Mouse (Mus musculus) ovary, postnatal 10 days (tissue): ENCODE measurements around the gene S100a13.

ENCODE experiments used
- DNase-seq: peaks from one replicate; pipeline ENCODE4 v3.0.0; 2022; ENCODE audit warnings: low spot score

The S100a13 gene

GRCm38 (mm10) chr3:90513796-90514590 lies at the start of gene S100a13, which contains the start of gene S100a1:
S100a13 (plus strand) TSS chr3:90514435.
S100a1 (minus strand) TSS chr3:90514392.
- DNase-seq: no peak

DNA sequence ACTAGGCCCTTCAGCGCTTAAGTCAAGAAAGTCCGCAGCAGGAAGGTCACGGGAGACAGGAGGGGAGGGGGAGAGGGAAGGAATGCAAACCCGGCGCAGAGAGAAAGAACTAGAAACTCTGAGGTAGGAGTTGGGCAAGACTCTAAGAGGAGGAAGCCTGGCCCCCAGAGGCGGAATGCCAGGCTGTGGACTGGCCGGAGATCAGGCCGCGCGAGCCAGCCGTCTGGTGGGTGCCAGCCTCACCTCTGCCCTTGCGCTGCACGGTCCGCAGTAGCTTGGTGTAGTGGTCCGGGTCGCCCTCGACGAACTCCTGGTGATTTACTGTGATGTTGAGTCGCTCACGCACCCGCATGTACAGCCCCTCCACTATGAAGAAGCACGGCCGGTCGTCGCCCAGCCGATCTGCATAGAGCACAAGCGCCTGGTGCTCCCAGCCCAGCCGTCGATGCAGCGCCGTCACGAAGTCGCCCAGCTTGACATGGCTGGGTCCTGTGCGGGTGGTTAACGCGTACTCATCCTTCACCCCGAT lies 49.6 kb upstream of the S100a13 start:
- no peak for DNase-seq

GRCm38 (mm10) chr3:90465081-90465685 lies 49.1 kb upstream of the S100a13 start:
- peak; percentile 41 for DNase-seq

DNA sequence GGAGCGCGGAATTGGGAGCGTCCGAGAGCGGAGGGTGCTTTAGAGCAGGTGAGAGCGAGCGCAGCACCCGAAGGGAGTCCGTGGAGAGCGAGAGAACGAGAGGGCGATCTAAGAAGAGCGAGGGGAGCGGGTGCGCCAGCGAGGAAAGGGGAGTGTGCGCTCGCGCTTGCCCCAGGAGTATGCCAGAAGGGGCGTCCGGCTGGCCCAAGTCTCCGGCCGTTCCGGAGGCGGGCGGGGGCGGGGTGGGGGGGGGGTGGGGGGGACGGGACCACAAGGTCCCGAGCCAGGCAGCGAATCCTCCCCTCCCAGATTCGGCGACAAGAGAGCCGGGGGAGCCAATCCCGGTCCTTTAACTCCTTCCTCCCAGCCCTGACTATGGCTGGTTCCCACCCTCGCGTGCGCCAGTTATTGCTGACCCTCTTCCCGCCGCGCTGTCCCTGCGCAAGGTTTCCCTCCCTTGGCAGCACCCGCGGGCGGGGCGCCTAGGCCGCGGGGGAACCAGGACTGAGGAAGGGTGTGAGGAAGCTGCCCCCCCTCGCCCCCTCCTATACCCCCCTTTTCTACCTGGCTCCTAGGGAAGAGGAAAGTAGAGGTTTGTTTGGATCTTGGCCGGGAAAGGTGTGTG lies 48.4 kb upstream of the S100a13 start, which contains the start of gene Npr1:
Gene Npr1 (minus strand): TSS at position 181 of the 625 bp plus-strand sequence.
- DNase-seq: peak; percentile 21

- peak; percentile 33 for DNase-seq
Measured at GRCm38 (mm10) chr3:90466311-90466766, 47.9 kb upstream of the S100a13 start.

DNA sequence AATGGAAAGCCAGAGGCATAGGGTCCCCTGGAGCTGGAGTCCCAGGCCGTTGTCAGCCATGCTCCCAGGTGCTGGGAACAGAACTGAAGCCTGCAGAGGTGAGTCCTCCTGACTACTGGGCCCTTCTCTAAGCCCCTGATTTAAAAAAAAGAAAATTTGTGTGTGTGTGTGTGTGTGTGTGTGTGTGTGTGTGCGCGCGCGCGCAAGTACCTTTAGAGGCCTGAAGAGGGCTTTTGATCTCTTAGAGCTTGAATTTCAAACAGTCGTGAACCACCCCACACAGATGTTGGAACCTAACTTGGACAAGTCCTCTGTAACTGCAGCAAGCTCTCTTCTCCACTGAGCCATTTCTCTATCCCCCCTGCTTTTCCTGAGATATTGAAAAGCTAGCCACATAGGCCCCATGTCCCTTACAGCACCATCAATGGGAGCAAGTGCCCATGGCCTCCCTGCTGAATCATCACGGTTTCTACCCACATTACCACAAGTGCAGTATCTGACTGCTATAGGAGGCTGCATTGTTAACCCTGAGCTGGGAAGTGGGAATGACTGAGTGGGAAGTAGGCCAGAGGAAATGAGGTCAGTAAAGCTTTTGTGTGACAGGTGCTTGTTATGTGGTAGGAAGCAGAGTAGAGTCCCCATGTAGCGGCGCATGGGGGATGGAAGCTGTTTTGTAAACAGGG lies 46.5 kb upstream of the S100a13 start:
- no peak for DNase-seq

GRCm38 (mm10) chr3:90472213-90472612 lies 42.0 kb upstream of the S100a13 start:
- DNase-seq: no peak

GRCm38 (mm10) chr3:90475151-90475830 lies 38.9 kb upstream of the S100a13 start:
- DNase-seq: no peak

DNA sequence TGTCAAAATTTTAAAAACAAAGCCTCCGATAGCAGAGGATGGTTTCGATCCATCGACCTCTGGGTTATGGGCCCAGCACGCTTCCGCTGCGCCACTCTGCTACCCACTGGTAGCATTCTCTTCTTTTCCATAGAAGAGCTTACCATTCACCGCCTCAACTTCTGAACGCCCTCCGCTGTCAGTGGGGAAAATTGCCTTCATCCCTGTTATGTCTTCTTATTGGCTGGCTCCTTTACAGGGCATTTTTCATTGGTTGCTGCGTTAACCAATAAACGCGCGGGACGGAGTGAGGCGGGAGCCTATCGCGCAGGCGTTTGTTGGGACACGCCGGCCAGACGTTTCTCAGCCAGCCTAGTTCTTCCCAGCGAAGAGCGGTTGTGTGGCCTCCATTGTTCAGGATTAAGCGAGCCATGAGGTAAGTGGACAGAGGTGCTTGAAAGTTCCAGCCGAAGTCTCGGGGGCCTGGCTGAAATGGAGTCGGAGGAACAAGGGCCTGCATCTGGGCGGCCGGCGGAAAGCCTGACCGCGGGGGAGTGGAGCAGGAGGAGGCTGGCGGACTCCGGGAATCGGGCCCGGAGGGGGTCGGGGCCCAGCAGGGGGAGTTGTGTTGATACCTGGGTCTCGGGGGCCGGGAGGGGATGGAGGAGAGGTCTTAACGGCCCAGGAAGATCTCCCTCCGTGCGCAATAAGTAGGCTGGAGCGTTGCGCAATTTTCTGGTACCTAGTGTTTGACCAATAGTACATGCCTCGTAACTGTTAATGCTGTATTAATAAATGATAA lies 38.2 kb upstream of the S100a13 start, which contains the start of gene Ilf2:
Gene Ilf2 (plus strand): TSS at position 296 of the 781 bp plus-strand sequence.
- peak; percentile 90 for DNase-seq

GRCm38 (mm10) chr3:90486998-90487397 lies 27.2 kb upstream of the S100a13 start:
- DNase-seq: no peak

DNA sequence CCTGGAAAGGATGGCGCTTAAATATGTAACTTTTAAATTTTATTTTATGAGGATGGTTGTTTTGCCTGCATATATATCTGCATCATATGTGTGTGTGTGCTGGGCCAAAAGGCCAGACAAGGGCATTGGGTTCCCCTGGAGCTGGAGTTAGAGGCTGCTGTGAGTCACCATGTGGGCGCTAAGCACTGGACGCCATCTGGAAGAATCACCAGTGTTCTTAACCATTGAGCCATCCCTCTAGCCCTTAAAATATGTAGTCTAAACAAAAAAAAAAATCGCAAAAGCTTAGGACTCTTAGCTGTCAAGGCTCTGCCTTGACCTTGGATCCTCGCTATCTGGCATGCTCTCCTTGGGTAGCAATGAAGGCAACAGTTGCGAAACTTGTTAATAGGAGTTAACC lies 25.7 kb upstream of the S100a13 start:
- DNase-seq: no peak

DNA sequence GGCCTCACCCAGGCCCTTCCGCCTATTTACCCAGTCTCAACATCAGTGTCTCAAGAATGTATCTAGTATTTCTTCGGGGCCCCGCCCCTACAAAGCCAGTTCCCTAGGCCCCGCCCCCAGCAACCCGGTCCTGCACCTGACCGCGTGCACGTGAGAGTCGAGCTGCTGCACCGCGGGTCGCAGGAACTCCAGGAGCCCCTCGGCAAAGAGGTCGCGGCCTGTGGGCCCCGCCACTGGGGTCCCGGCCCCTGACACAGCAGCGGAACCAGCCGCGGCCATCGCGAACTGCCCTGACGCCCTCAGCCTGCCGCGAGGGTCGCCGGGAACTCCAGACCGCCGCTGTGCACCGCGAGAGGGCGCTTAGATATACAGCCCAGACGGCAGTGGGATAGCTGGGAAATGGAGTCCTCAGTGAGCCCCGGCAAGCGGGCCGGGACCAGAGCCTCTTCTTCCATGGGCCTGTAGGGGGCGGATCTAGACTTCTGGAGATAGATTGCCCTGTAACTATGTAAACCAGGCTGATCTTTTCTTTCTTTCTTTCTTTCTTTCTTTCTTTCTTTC lies 23.5 kb upstream of the S100a13 start, which contains the start of gene Snapin:
Gene Snapin (minus strand): TSS at position 338 of the 561 bp plus-strand sequence.
- peak; percentile 88 for DNase-seq

DNA sequence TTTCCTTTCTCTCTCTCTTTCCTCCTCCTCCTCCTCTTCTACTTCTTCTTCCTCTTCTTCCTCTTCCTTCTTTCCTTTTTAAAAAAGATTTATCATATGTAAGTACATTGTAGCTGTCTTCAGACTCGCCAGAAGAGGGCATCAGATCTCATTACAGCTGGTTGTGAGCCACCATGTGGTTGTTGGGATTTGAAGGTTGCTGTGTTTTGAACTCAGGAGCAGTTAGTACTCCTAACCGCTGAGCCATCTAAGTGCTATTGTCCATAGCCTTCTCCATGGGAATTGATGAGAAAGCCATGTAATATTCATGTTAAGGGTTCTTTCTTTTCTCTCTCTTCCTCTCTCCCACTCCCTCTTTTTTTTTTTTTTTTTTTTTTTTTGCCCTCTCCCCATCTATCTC lies 22.9 kb upstream of the S100a13 start:
- DNase-seq: no peak

DNA sequence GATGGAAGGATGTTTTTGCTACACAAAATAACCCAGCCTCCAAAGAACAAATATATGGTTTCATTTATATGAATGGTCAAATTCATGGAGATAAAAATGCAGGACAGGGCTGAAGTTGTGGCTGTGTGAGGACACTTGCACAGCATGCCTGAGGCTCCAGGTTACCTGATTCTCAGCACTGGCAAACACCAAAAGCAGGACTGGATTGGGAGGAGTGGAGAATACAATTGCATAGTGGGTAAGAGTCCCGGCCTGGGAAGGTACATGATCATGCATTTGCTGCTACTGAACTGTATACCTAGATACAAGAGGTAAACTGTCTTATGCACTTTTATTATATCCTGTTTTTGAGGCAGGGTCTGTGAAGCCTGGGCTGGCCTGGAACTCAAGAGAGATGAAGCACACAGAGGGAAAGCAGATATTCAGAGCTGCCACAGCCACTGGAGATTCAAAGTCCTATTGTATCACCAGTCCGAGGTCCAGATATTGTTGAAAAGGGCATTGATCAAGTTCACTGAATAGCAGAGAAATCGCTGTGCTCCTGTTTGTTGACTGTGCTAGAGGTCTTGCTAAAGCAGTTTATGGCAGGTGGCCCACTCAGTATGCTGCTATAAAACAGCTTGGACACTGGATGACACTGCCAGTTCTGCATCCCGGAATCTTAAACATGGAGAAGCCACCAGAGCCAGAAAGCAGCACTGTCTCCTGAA lies 20.2 kb upstream of the S100a13 start:
- DNase-seq: no peak

DNA sequence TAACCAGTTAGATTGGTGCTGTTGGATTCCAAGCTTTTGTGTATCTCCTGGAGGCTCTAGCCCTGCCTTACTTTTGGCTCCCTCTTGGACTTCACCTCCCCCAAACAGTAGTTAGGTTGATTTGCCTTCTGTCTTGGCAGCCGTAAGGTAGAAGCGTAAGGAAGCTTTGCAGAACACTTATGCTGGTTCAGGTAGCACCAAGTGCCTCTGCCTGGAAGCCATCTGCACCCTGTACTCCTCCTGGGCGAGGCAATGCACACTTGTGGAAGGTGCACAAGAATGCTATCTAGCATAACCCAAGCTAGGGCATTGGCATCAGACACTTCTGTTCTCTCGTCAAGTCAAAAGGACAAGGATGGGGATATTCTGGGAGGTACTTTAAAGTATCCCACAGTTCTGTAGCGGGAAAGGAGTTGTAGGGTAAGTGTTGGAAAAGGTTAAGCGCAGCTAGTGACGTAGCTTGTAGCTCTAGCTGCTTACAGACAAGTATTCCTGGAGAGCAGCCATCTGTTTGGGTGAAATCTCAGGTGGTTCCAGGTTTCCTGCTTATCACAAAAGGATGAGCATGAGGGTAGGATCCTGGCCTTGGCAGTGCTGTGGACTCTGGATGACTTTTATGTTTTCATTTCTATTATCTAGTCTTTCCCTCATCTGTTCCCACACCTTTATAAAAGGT lies 18.2 kb upstream of the S100a13 start:
- no peak for DNase-seq

DNA sequence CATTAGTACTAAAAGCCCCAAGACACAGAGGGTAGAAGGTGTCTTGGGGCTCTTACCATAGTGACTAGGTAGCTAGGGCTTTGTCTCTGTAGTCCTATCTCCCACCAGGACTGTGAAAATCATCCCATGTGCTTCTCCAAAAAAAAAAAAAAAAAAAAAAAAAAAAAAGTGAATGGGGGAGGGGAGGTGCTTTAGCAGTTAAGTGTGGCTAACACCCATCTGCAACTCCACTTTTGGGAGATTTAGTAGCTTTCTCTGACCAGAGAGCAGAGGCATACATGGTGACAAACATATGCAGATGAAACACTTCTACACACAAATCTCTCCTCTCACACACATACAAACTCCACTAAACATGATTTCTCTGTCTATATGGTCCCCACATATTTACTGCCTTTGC lies 16.6 kb upstream of the S100a13 start:
- no peak for DNase-seq

GRCm38 (mm10) chr3:90503444-90503843 lies 10.8 kb upstream of the S100a13 start:
- DNase-seq: no peak

DNA sequence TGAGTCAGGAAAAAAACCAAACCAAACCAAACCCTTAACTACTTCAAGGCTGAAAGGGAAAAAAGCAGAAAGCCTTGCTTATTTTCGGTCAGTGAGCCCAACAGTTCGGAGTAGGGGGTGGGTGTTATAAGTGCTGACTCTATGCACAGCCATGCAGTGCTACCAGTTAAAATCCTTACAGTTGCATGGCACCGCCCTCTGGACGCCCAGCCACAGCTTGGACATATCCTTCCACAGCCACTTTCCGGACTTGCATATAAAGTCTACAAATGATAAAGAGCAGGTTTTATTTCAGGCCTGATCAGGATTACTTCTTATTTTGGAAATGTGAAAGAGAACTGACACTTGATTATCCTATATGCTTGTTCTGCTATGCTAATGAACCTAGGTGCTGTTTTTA lies 9.0 kb upstream of the S100a13 start:
- DNase-seq: no peak

DNA sequence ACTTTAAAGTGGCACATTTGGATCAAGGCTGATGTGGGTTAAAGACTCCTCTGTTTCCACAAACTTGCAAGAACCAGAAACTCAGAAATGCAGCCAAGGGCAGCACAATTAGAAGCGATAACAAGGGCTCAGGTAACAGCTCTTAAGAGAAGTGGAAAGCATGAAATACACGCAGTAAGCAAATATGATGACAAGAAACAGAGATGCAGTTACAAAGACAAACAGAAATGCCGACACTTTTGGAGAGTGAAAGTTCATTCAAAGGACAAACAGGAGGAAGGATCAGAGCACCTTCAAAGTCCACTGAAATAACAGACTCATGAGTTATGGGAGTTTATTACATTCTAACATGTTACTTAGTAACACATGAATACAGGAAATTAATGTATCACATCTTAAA lies 7.9 kb upstream of the S100a13 start:
- no peak for DNase-seq
